Mouse (Mus musculus) heart, embryonic 10.5 days (tissue): ENCODE results near the gene Gtf2h4. TPM values are rescaled to one million over a fixed set of nuclear protein-coding genes. Genes with fewer than 3 reads are reported as not detected.
A peak's percentile ranks its signal among the peaks of the same experiment; 100 is the strongest.

Experiments
- DNase-seq: peaks from one replicate; pipeline ENCODE4 v3.0.0-alpha.2; 2017; ENCODE audit warnings: low spot score
- H3K27ac ChIP-seq: fragments of 300-500 bp; sonication (generic); 2 replicates; pipeline ENCODE4 v1.5.1; 2016; ENCODE audit warnings: mild to moderate bottlenecking
- H3K27me3 ChIP-seq: fragments of 300-500 bp; sonication (generic); 2 replicates; pipeline ENCODE4 v1.6.1; 2016; ENCODE audit warnings: mild to moderate bottlenecking; ENCODE audit not compliant: poor library complexity, insufficient read depth, severe bottlenecking
- H3K36me3 ChIP-seq: fragments of 300-500 bp; sonication (generic); 2 replicates; pipeline ENCODE4 v1.6.1; 2016; ENCODE audit warnings: mild to moderate bottlenecking, moderate library complexity
- H3K4me1 ChIP-seq: fragments of 300-500 bp; sonication (generic); 2 replicates; pipeline ENCODE4 v1.6.1; 2016; ENCODE audit warnings: mild to moderate bottlenecking
- H3K4me3 ChIP-seq: fragments of 300-500 bp; sonication (generic); 2 replicates; pipeline ENCODE4 v1.5.1; 2016; ENCODE audit warnings: mild to moderate bottlenecking, moderate library complexity
- H3K9me3 ChIP-seq: fragments of 300-500 bp; sonication (generic); 2 replicates; pipeline ENCODE4 v1.6.1; 2016; ENCODE audit warnings: mild to moderate bottlenecking, moderate library complexity
- WGBS: fragments of 180-500 bp; shearing (Covaris S2); methylation state at CpG from one replicate; pipeline ENCODE4 v1.1.7; 2016; 5-methylcytosine and 5-hydroxymethylcytosine counted together
- polyA plus RNA-seq: library from polyadenylated mRNA; unstranded; fragments of >200 nt; fragmentation: Nextera tagmentation; extraction: Ambion mirVana; gene quantifications from 2 replicates; pipeline ENCODE4 v1.2.1, GENCODE M21; 2016

The Gtf2h4 gene
- 34.7 and 43.5 TPM in 2 replicates for polyA plus RNA-seq

DNA sequence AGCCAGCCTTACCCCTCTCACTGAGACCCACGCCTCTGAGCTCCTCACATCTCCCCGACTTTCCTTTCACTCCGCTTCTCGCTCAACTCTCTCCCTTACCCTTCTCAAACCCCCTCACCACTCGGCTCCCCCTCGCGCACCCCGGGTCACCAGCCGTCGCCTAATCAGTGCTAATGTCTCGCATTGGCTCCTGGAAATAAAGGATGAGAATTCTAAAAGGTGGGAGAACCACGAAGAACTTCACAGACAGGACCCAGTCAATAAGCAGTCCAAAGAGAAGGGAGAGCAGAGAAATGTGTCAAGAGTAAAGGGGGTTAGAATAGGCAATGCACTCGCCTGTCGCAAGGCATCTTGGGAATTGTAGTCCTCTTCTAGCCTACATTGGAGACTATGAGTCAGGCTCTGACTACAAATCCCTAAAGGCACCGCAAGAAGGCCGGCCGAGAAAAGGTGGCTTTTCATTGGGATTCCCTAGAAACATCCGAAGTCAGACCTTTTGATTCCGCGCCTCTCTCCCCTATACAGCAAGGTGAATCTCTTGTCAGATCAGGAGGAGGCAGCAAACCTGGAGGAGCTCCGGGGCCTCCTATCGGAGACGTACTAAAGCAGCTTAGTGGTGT lies at the start of gene Gtf2h4:
Gene Gtf2h4, minus strand, starts transcription at position 324 of the 620 bp plus-strand sequence.
- peaks cover 26% of the 10 kb centered on the region for H3K36me3 ChIP-seq
- peak within 1 kb of the TSS; percentile 89 for H3K27ac ChIP-seq
- DNase-seq: peak; percentile 95
- peak within 1 kb of the TSS; percentile 89 for H3K4me3 ChIP-seq
- H3K27me3 ChIP-seq: no peaks in the 10 kb centered on the region
- no peaks in the 10 kb centered on the region for H3K9me3 ChIP-seq
- WGBS: 2% methylated on average over 23 of the region's 23 CpGs
- peaks cover 8% of the 10 kb centered on the region for H3K4me1 ChIP-seq

GRCm38 (mm10) chr17:35721676-35722075 lies 48.1 kb upstream of the Gtf2h4 start:
- Histone ChIP-seq H3K4me3 (no peak overlapping the region), H3K36me3 (0 out of 2 replicates have a peak, but pooled peaks cover 4% of the 10 kb centered on the region), H3K27ac (peak overlapping the region; percentile 83), H3K27me3 (peaks cover 12% of the 10 kb centered on the region; the same call in 1 of the 2 replicates), H3K9me3 (no peaks in the 10 kb centered on the region), H3K4me1 (peaks cover 59% of the 10 kb centered on the region)
- WGBS: 33% methylated on average over 8 of the region's 8 CpGs
- DNase-seq: no peak

GRCm38 (mm10) chr17:35720340-35720727 lies 46.8 kb upstream of the Gtf2h4 start:
- peak overlapping the region; percentile 83 for H3K27ac ChIP-seq
- 0 out of 2 replicates have a peak, but pooled peaks cover 4% of the 10 kb centered on the region for H3K36me3 ChIP-seq
- peak; percentile 95 for DNase-seq
- H3K27me3 ChIP-seq: peaks cover 12% of the 10 kb centered on the region; the same call in 1 of the 2 replicates
- H3K9me3 ChIP-seq: no peaks in the 10 kb centered on the region
- H3K4me3 ChIP-seq: peak overlapping the region; percentile 39
- peaks cover 52% of the 10 kb centered on the region for H3K4me1 ChIP-seq
- WGBS: 1% methylated on average over 11 of the region's 11 CpGs

DNA sequence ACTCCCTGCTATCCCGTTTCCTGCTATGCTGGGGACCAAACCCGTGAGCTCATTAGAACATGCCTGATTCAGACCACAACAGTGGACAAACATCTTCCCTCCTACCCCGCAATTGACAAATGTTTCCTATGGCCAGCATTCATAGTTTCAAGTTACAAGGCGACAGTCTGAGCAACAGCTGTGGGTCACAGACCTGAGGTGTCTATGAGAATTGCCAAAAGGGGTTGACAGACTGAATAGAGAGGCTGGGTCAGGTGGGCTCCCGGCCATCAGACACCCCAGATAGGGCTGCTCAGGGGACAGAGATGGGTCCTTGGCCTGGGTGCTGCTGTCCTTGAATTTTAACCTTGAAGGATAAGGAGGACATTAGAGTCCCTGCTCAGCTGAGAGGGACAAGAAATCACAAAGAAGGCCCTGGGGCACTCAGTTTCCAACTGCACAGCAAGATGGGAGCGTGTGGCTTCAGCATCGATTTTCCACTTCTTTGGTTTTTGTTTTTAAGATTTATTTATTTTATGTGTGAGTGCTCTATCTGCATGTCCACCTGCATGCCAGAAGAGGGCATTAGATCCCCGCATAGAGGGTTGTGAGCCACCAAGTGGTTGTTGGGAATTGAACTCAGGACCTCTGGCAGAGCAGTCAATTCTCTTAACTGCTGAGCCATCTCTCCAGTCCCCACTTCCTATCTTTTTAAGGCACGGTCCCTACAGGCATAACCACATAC lies 46.2 kb upstream of the Gtf2h4 start:
- Histone ChIP-seq H3K4me1 (peaks cover 46% of the 10 kb centered on the region), H3K36me3 (0 out of 2 replicates have a peak, but pooled peaks cover 4% of the 10 kb centered on the region), H3K4me3 (peak overlapping the region; percentile 39; the same call in 1 of the 2 replicates), H3K9me3 (no peaks in the 10 kb centered on the region), H3K27me3 (peaks cover 10% of the 10 kb centered on the region; the same call in 1 of the 2 replicates), H3K27ac (peak overlapping the region; percentile 83)
- WGBS: 22% methylated on average over 9 of the region's 9 CpGs
- peak; percentile 86 for DNase-seq

DNA sequence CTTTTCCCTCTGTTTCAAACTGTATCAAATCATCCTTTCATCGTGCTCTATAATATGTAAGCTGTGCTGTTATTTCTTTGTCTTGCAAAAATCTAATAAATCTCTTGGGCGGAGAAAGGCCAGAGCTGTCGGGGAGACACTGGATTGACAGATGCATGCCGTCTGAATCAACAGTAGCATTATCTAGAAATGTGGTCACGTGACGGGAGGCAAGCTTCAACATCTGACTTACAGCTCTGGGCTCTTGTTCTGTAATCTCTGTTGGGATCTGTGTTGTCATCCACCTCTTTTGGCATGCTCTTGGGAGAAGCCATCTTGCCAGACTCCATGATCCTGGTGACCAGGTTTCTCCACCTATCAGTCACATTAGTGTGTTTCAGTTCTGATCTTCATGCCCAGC lies 43.5 kb upstream of the Gtf2h4 start:
- H3K9me3 ChIP-seq: no peaks in the 10 kb centered on the region
- peaks cover 34% of the 10 kb centered on the region for H3K4me1 ChIP-seq
- no peak overlapping the region for H3K4me3 ChIP-seq
- no peaks in the 10 kb centered on the region for H3K27me3 ChIP-seq
- DNase-seq: no peak
- WGBS: 78% methylated on average over 6 of the region's 6 CpGs
- no peak overlapping the region for H3K27ac ChIP-seq
- H3K36me3 ChIP-seq: 0 out of 2 replicates have a peak, but pooled peaks cover 4% of the 10 kb centered on the region

DNA sequence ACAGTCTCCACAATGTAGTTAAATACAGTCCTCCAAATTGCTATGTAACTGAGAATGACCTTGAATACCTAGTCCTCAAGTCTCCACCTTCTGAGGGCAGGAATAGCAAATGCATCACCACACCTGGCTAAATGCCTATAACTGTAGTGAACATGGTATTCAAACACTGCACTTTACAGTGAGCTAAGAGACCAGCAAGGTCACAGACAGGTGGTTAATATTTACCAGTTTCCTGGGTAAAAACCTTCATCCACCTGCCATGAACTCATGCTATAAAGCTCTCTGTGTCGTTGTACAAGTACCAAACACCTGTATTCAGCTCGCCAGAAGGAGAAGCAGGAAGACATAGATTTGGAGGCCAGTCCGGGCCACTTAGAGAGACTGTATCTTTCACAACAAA lies 42.6 kb upstream of the Gtf2h4 start:
- H3K36me3 ChIP-seq: 0 out of 2 replicates have a peak, but pooled peaks cover 4% of the 10 kb centered on the region
- H3K4me3 ChIP-seq: no peak overlapping the region
- no peak overlapping the region for H3K27ac ChIP-seq
- no peaks in the 10 kb centered on the region for H3K9me3 ChIP-seq
- H3K27me3 ChIP-seq: no peaks in the 10 kb centered on the region
- DNase-seq: no peak
- WGBS: 86% methylated on average over 3 of the region's 3 CpGs
- peaks cover 33% of the 10 kb centered on the region for H3K4me1 ChIP-seq

DNA sequence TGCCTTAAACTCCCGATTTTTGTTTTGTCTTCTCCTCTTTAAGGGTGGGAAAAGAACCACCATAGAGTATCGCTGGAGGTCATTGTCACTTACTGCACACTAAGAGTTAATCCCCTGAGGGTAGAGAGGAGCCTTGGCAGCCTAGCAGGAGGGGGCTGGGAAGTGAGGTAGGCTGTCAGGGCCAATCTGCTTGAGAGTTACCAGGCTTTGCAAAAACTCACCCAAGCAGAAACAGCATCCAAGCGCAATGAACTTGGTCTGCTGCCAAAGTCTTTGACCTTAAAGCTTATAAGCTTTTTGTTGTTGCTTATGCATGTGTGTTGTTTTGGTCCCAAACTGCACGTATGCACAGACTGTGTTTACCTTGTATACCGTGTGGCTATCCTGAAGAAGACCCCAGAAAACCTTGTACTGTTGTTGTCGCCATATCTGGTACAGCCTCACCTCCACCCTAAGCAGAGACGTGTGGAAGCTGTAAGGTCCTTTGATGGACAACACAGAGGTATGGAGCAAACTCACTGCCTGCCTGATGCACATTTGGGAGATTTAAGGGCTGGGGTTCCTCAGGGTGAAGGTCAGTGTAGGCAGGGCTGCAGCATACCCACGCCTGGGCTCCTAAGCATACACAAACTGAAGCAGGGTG lies 37.3 kb upstream of the Gtf2h4 start:
- no peaks in the 10 kb centered on the region for H3K27me3 ChIP-seq
- H3K9me3 ChIP-seq: no peaks in the 10 kb centered on the region
- peaks cover 47% of the 10 kb centered on the region for H3K4me1 ChIP-seq
- DNase-seq: no peak
- 26% methylated on average over 8 of the region's 8 CpGs for WGBS
- H3K36me3 ChIP-seq: no peaks in the 10 kb centered on the region
- peak overlapping the region; percentile 85 for H3K27ac ChIP-seq
- 0 out of 2 replicates have a peak overlapping the region, but pooled peaks have one; percentile 16 for H3K4me3 ChIP-seq

DNA sequence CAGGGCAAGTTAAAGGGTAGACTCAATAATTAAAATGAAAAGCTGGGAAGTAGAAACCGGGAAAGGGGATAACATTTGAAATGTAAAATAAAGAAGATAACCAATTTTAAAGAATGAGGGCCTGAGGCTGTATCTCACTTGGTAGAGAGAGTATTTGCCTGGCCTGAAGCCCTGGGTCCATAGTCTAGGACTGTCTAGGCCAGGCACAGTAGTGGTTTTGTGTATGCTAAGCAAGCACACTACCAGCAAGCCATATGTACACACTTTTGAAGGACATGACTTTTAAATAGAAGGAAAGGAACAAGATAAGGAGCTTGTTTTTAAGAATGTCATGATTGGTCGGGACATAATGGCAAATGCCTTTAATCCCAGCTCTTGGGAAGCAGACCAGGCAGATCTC lies 35.1 kb upstream of the Gtf2h4 start:
- DNase-seq: no peak
- no peaks in the 10 kb centered on the region for H3K36me3 ChIP-seq
- H3K27ac ChIP-seq: peak overlapping the region; percentile 64; the same call in 1 of the 2 replicates
- H3K27me3 ChIP-seq: peaks cover 6% of the 10 kb centered on the region; the same call in 1 of the 2 replicates
- H3K9me3 ChIP-seq: no peaks in the 10 kb centered on the region
- 59% methylated on average over 2 of the region's 2 CpGs for WGBS
- H3K4me1 ChIP-seq: peaks cover 67% of the 10 kb centered on the region
- no peak overlapping the region for H3K4me3 ChIP-seq

- no peak overlapping the region for H3K4me3 ChIP-seq
- no peak for DNase-seq
- no peaks in the 10 kb centered on the region for H3K36me3 ChIP-seq
- peaks cover 8% of the 10 kb centered on the region; the same call in 1 of the 2 replicates for H3K27me3 ChIP-seq
- H3K4me1 ChIP-seq: peaks cover 72% of the 10 kb centered on the region
- 70% methylated on average over 7 of the region's 7 CpGs for WGBS
- H3K27ac ChIP-seq: peak overlapping the region; percentile 49; the same call in 1 of the 2 replicates
- no peaks in the 10 kb centered on the region for H3K9me3 ChIP-seq
Measured at GRCm38 (mm10) chr17:35707929-35708328, 34.4 kb upstream of the Gtf2h4 start.

DNA sequence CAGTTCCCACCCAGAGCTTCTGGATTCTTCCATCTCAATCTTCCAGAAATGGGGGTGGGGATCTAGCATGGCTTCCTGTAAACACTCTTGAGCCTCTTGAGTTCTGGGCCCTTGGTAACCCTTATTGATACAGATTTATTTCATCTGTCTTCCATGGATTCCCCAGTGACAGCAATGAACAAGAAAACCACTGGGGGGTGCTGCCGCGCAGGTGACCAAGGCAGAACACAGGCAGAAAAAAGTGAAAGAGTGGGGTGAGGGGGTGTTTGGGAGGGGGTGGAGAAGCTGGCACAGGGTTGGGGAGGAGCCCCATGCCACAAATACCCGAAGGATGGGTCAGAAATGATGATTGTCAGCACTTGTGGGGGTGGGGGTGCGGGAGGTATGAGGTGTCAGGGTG lies 32.3 kb upstream of the Gtf2h4 start:
- Histone ChIP-seq H3K27ac (peak overlapping the region; percentile 96), H3K27me3 (peaks cover 25% of the 10 kb centered on the region; the same call in 1 of the 2 replicates), H3K4me1 (peaks cover 71% of the 10 kb centered on the region), H3K36me3 (no peaks in the 10 kb centered on the region), H3K4me3 (no peak overlapping the region), H3K9me3 (no peaks in the 10 kb centered on the region)
- 12% methylated on average over 4 of the region's 4 CpGs for WGBS
- DNase-seq: no peak

DNA sequence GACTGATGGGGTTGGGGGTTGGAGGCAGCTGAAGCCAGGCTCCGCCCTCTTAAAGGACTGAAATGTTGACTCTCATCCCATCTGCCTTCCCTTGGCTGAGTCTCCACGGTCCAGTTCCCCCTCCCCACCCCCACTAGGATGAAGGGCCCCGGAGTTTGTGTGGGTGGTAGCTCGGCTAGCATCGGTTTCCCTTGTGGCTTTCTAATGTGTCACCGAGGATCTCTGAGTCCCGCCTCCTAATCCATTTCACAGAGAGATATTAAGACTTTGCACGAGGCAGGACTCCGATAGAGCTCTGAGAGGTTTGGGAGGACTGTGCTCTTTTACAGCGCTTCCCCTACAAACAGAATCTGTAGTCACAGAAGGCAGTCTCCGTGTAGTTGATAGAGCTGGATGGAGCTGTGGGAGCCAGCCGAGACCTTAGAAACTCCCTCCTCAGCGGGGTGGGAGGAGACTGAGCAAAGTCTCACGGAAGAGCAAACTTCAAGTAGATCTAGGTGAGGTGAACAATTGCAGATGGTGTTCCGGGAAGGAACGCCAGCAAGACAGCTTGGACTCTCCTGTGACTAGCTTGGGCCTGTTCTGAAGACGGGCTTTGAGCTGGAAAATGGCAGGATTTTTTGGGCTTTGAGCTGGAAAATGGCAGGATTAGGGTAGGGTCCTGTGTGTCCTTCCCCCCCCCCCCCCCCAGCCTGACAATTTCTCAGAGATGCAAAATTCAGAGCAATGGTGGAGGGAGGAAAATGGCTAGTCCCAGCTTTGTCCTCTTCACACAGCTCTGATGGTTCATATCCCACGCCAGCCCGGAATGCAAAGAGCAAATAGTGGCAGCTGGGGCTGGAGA lies 31.3 kb upstream of the Gtf2h4 start, which contains the start of gene Ddr1:
Gene Ddr1, minus strand, starts transcription at position 1 of the 844 bp plus-strand sequence.
- H3K36me3 ChIP-seq: no peaks in the 10 kb centered on the region
- H3K4me1 ChIP-seq: peaks cover 70% of the 10 kb centered on the region
- H3K9me3 ChIP-seq: no peaks in the 10 kb centered on the region
- H3K4me3 ChIP-seq: peak within 1 kb of the TSS; percentile 87
- WGBS: 10% methylated on average over 19 of the region's 19 CpGs
- H3K27me3 ChIP-seq: peaks cover 33% of the 10 kb centered on the region
- no peak for DNase-seq
- H3K27ac ChIP-seq: peak within 1 kb of the TSS; percentile 96

DNA sequence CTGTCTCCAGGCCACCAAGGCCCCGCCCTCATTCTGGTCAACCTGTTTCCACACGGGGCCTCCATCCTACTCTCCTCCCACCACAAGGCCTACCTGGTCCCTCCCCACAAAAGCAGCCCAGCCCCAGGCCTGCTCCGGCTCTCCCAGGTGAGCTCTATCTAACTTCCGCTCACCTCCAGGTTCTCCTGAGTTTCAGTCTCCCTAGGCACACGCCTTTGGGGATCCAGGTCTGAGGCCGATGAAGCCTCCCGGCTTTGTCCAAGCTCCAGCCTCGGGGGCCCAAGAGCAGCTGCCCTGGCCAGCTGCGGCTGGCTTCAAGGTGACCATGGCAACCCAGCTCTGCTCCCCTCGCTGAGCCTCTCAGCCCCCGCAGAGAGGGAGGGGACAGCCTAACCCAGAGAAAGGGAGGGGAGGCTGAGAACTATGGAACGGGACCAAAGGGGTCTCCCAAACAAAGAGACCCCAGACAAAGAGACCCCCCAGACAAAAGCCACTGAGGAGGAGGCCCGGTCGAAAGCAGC lies 30.3 kb upstream of the Gtf2h4 start:
- Histone ChIP-seq H3K27me3 (peaks cover 41% of the 10 kb centered on the region), H3K27ac (peak overlapping the region; percentile 96), H3K36me3 (peaks cover 8% of the 10 kb centered on the region; the same call in 1 of the 2 replicates), H3K9me3 (no peaks in the 10 kb centered on the region), H3K4me1 (peaks cover 72% of the 10 kb centered on the region), H3K4me3 (peak overlapping the region; percentile 87)
- DNase-seq: no peak
- WGBS: 2% methylated on average over 14 of the region's 14 CpGs
